Mouse (Mus musculus) bone marrow, adult 2 months (tissue): ENCODE results near the gene Cyp2b10.

Experiments
- CTCF ChIP-seq: fragments of 200-500 bp; IDR thresholded peaks from 2 replicates; pipeline ENCODE4 v1.5.1; 2011; ENCODE audit warnings: low read length, control low read depth; ENCODE audit not compliant: control insufficient read depth, insufficient read depth
- POLR2A ChIP-seq: fragments of 200-500 bp; IDR thresholded peaks from 2 replicates; pipeline ENCODE4 v1.6.1; 2011; ENCODE audit warnings: low read depth, mild to moderate bottlenecking, control low read depth, low read length, borderline replicate concordance; ENCODE audit not compliant: control insufficient read depth

GRCm38 (mm10) chr7:25898064-25898463, 644 bp downstream of the Cyp2b10 start:
- TF ChIP-seq CTCF = no peak
- TF ChIP-seq POLR2A = no peak
